Mouse (Mus musculus) urinary bladder, postnatal 25 days (tissue): ENCODE results near the gene Thbs1.
"Not testable (repeated sequence)": the region's sequence is repeated elsewhere in the genome, so short reads cannot be mapped to it uniquely, and the experiment has no call there.

Experiments used
- DNase-seq: peaks from one replicate; pipeline ENCODE4 v3.0.0; 2022; ENCODE audit warnings: low spot score

Thbs1 gene

GRCm38 (mm10) chr2:118113808-118114524 lies 2.3 kb downstream of the Thbs1 start:
- DNase-seq = no peak

DNA sequence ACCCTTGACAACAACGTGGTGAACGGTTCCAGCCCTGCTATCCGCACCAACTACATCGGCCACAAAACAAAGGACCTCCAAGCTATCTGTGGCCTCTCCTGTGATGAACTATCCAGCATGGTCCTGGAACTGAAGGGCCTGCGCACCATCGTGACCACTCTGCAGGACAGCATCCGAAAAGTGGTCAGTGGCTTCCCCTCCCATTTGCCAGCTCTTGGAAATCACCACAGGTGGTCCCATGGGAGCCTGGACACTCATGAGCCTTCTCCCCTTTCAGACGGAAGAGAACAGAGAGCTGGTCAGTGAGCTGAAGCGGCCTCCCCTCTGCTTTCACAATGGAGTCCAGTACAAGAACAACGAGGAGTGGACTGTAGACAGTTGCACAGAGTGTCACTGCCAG lies 3.0 kb downstream of the Thbs1 start:
- no peak for DNase-seq

DNA sequence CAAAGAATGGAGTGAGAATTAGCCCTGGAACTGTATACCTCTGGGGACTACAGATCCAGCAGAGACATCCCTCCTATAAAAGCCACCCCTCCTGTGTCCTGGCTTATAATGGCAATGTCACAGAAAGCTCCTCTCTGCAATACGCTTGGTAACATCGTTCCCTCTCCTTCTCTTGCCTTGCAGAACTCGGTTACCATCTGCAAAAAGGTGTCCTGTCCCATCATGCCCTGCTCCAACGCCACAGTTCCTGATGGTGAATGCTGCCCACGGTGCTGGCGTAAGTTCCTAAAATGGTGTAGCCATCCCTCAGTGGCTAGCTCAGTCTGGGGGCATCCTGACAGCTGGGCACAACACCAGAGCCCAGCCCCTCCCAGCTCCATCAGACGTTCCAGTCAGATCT lies 4.0 kb downstream of the Thbs1 start:
- DNase-seq = no peak

DNA sequence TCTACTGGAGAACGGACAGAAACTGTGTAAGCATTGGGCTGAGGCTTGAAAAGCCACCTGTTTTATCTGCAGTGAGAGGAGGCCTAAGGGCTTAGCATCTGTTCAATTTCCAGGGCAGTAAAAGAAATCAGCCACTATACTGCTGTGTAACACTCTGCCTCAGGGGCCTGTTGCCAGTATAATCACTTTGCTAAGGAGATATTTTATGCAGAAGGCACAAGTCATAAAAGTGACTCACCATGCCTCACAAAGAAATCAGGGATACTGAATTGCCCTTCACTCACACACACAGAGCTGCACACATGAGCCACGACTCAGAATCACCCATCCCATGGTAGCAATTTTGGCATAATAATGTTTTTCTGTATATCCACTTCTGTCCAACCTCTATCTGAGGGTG lies 4.5 kb downstream of the Thbs1 start:
- no peak for DNase-seq

- DNase-seq = no peak
Measured at GRCm38 (mm10) chr2:118116754-118117290, 5.1 kb downstream of the Thbs1 start.

GRCm38 (mm10) chr2:118117401-118117800 lies 5.7 kb downstream of the Thbs1 start:
- DNase-seq = no peak

DNA sequence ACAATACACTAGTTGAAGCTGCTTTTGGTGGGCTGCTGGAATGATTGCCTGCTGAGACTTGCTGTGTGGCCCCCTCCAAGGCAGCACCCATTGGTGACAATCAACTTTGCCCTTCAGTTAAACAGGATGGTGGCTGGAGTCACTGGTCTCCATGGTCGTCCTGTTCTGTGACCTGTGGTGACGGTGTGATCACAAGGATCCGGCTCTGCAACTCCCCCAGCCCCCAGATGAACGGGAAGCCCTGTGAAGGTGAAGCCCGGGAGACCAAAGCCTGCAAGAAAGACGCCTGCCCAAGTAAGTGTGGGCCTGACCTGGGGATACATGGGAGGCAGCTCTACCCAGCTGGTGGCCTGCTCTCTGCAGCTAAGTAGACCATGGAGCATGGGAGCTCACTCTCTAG lies 6.4 kb downstream of the Thbs1 start:
- no peak for DNase-seq

- no peak for DNase-seq
Measured at GRCm38 (mm10) chr2:118118515-118118914, 6.8 kb downstream of the Thbs1 start.

DNA sequence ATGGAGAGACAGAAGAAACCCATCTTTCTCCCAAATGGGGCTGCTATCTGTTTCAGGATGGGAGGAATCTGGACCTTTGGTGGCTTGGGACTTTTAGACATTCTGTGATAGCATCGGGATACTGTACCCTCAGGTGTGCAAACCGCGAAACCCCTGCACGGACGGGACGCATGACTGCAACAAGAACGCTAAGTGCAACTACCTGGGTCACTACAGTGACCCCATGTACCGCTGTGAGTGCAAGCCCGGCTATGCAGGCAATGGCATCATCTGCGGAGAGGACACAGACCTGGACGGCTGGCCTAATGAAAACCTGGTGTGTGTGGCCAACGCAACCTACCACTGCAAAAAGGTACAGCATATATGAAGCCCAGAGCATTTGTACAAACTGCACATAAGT lies 8.0 kb downstream of the Thbs1 start:
- DNase-seq = no peak

GRCm38 (mm10) chr2:118120095-118120494 lies 8.4 kb downstream of the Thbs1 start:
- DNase-seq = no peak

DNA sequence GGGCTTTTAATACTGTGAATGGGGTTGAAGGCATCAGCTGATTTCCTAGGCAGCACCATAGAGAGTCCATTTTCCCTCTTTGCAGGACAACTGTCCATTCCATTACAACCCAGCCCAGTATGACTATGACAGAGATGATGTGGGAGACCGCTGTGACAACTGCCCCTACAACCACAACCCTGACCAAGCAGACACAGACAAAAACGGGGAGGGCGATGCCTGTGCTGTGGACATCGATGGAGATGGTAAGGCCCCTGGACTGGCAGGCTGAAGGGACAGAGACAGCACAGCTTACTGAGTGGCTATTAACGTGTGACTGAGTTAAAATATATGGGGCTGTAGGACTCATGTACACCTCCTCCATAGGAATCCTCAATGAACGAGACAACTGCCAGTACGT lies 9.1 kb downstream of the Thbs1 start:
- DNase-seq = no peak

GRCm38 (mm10) chr2:118122291-118122690 lies 10.6 kb downstream of the Thbs1 start:
- DNase-seq = no peak

GRCm38 (mm10) chr2:118123743-118124142 lies 12.1 kb downstream of the Thbs1 start:
- no peak for DNase-seq

DNA sequence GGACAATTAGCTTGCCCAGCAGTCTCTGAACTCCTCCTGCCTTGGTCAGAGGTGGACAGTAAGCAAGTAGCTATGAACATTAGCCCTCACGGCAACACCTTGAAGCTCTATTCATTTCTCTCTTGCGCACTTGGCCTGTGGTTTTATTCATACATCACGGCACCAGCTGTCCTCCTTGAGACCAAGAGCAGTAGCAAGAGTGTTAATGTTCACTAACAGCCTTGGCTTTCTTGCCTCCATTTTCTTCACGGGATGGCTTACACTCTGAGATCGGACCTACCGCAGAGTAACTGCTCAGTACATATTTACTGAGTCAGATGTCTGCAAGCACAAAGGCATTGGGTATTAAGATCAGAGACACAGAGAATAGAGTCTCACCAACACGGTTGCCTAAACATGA lies 12.8 kb downstream of the Thbs1 start:
- no peak for DNase-seq

GRCm38 (mm10) chr2:118125211-118125939 lies 13.7 kb downstream of the Thbs1 start:
- no peak for DNase-seq

GRCm38 (mm10) chr2:118125943-118126470 lies 14.3 kb downstream of the Thbs1 start:
- DNase-seq = no peak

DNA sequence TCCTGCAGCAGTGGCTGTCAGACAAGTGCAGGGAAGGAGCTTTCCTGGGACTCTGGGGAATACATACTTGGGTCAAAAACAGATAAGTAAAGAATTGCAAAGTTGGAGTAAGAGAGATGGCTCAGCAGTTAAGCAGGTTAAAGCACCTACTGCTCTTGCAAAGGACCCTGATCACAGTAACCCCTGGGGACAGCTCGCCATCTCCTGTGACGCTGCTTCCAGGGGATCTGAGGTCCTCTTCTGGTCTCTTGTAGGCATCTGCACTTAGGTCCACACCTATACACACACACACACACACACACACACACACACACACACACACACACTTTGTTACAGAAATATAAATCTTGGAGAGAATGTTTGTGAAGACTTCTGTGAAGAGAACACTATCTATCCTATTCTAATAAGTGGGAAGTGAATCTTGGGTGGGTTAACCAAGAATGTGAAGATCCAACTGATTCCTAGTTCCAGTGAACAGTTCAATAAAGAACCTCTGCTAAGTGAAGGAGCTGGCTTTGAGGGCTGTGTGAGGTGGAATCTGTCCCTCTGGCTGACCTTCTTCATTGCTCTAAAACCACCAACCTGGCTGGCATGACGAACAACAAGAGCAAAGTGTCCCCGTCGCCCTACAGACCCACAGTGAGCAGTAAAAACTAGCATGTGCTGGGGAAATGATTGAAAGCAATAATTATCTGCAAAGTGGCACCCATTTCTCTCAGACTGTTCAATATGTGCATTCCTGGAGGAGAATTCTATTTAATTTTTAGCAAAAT lies 16.0 kb downstream of the Thbs1 start:
- no peak for DNase-seq

DNA sequence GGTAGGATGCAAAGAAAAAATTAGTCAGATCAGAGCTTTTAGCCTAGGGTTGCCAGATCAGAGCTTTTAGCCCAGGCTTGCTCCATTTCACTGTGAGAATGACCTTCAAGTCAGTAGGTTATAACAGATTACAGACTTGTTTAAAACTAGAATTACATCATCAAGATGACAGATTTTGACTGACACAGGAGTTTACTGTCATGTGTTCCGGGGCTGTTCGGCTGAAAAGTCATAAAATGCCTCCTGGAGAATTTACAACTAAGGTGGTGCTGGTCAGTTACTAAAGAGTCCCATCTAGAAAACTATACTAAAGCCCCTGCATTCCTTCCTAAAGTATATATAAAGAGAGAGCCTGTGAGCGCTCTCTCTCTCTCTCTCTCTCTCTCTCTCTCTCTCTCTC lies 16.6 kb downstream of the Thbs1 start:
- no peak for DNase-seq

DNA sequence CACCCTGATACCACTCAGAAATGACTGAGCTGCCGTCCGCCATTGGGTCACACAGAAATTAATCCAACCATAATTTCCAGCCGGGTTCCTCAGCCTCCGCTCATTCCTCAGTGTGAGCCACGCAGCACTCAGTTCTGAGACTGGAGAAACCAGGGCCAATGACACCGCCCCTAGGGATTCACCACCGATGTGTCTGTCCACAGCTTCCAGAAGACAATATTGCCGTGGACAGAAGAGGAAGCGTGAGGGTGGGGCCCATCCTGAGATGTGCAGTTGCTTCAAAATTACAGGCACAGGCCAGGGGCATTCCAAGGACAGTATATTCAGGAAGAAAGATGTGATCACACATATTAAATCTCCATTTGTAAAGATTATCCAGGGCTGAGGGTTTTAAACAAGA lies 25.4 kb downstream of the Thbs1 start:
- no peak for DNase-seq

DNA sequence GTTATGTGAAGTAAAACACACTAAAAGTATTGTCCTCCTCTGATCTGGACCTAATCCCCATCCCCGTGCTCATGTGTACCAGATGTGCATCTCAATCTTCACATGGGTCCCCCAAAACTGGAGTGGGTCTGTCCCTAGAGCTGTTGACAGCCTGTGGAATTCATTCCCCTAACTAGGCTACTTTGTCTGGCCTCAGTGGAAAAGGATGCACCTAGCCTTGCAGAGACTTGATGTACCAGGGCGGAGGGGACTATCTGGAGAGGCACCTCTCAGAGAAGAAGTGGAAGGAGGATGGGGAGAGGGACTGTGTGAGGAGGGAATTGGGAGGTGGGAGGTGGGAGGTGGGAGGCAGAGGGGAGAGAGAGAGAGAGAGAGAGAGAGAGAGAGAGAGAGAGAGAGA lies 26.1 kb downstream of the Thbs1 start:
- no peak for DNase-seq

DNA sequence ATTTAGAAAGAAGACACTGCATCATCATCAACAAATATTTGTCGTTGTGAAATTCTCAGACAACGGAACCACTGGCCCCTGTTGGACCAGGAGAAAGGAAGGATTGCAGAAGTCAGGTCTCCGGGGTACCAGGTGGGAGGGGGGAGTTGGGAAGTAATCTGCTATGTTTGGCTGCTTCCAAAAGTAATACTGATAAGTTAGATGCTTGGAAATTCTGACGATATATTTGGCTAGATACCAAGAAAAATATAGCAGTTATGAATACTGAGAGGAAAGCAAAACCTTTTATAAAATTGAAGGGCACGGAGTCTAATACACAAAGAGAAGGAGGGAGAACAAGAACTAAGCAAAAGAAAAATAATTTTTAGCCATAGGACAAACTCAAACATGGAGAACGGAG lies 27.6 kb downstream of the Thbs1 start:
- no peak for DNase-seq

- no peak for DNase-seq
Measured at GRCm38 (mm10) chr2:118141651-118142050, 30.0 kb downstream of the Thbs1 start.

DNA sequence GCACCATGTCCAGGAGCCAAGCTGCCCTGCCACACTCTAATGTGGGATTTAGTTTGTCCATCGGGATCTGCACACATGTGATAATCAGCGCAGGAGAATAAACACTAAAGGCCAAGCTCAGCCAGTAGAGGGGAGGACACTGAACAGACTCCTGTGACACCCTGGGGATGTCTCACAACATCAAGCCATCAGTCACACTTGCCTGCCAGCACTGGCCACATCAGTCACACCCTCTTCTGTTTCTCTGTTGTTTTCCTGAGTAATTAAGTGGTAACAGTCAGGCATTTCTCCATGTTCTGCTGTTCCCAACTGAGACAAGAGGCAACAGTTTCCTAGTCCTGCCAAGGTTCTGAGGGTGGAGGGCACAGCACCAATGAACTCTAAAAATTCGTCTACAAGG lies 36.1 kb downstream of the Thbs1 start:
- not testable (repeated sequence) for DNase-seq
